Mouse (Mus musculus): ENCODE results near the gene Rps12.
"Not testable (repeated sequence)": the region's sequence is repeated elsewhere in the genome, so short reads cannot be mapped to it uniquely, and the experiment has no call there.

The Rps12 gene

DNA sequence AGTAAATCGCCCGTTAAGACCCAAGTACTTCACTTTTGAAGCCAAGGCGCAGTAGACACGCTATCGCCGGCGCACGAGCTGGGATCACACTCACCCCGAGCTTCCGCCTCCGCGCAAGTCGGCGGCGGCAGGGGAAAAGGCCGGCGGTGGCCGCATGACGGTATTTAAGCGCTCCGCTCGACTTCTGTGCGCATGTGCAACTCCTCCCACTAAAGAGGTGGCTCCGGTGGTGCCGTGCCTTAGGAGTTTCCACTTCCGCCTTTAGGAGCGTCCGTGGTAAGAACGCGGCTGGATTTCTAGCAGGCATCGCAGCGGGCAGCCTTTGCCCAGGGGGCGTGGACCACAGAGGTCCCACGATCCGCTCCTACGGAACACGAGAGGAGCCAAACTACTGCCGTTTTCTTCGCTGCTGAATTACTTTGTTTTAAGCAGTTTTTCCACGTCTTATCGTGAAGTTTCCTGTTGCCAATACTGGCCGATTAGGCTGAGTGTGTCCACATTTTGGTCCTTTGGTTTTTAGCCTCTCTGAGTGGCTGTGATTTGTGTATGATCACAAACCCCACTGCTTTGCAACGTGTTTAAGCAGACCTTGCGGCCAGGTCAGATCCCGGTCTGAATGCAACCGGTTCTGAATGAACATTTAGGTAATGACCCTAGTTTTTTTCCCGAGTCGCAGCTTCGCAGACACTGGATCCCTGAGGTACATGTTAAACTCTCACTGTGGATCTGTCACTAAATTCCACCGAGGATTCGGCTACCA lies at the start of gene Rps12:
Gene Rps12 (minus strand): TSS at position 214 of the 760 bp plus-strand sequence.
- peak; percentile 99 for DNase-seq

DNA sequence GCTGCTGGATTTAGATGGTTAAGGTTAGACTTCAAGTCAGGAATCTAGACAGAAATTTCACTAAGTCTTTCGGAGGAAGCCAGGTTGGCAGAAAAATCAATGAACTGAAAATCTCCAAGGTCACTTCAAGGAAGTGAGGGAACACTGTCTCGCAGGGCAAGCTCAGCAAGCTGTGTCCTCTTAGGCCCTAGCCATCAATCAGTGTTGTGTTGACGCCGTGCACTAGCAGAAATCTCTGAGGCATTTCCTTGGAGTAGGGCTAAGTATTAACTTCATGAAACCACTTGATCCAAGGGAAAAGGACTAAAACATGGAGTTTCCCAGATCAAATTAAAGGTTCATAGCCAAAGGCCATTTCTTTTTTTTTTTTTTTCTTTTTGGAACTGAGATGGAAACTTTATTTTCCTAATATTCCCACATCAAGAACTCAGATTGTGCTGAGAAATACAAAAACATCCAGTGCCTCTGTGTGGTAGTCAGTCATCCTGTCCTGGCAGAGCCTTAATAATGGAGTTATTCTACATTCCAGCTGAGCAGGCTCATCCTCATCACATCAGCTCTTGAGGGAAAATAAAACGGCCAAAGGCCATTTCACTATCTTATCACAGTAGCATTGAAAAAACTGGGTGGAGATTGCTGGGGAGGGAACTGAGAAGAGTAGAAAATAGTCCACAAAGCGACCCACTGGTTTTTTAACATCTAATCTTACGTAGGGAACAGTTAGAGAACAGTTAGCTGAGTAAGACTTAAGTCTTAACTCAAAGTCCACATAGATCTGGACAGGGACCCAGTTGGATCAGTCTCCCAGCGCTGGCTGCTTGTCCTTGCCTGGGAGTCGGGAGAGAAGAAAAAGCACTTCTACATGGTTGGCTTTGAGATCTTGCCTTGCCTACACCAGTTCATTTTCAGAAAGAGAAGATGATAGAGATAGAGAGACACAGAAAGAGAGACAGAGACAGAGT lies 49.2 kb upstream of the Rps12 start:
- DNase-seq = no peak

DNA sequence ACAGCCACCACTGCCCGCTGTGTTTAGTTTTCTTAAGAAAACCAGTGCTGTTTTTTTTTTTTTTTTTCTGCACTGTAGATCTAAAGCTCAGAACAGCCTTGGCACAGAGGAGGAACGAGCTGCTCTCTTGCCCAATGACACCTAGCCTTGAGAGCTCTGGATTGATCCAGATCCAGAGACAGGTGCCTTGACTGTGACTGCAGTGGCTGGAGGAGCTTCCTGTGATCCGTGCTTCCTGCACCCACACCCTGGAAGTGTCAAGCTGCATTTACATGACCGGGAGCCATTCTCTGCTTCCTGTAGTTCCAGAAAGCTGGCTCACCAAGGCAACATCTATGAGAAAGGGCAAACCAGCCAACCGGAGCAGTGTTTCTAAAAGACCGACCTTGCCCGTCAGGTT lies 39.4 kb upstream of the Rps12 start:
- DNase-seq = no peak

DNA sequence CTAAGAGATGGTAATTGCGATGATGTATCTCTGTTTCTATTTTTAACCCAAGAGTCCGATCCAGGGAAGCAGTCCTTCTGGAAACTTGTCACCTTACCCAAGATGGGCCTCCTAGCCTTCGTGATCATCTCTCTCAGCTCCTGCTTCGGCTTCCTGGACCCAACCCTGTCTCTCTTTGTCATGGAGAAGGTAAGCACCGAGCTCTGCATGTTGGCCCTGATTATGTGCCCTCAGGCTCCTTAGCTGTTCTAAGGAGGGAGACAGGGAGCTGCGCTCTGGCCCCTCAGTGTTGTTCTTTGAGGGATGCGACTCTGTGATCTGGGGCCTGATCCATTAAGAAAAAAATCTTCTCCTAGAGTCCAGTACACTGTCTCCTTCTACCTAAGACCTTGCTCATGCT lies 29.2 kb upstream of the Rps12 start:
- no peak for DNase-seq

GRCm38 (mm10) chr10:23815168-23815567 lies 28.1 kb upstream of the Rps12 start:
- DNase-seq = peak; percentile 86

- peak; percentile 11 for DNase-seq
Measured at GRCm38 (mm10) chr10:23812852-23813766, 26.0 kb upstream of the Rps12 start.

GRCm38 (mm10) chr10:23812438-23812759 lies 25.3 kb upstream of the Rps12 start:
- DNase-seq = no peak

DNA sequence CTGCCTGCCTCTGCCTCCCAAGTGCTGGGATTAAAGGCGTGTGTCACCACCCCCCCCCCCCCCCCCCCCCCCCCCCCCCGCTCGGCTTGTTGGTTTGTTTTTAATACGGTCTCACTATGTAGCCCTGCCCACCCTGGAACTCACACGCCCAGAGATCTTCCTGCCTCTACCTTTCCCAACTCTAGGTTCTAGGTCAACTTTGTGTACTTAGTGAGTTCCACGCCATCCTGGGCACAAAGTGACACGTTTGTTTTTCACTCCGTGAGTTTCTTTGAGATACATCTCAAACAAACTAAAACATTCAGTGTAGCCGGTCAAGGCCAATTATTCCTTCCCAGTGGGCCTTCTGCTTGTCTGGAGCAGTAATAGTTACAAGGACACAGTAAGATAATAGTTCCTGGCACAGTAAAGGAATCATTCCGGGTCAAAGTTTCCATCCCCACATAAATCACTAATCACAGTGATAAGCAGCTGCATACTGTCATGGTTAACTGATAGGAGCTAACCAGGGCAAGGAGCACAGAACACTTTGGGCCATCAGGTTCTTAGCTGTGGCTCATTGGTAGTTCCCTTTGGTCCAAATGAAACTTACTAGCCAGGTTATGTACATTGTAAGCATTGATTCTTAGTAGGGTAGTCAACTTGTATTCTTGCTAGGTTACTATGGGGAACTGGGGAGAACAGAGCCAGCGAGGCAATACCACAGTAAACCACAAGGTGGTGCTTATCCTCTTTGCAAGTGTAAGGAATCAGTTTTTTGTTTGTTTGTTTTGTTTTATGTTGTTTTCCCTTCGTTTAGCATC lies 24.8 kb upstream of the Rps12 start:
- DNase-seq = peak; percentile 84

GRCm38 (mm10) chr10:23806201-23806600 lies 19.1 kb upstream of the Rps12 start:
- DNase-seq = no peak

- no peak for DNase-seq
Measured at GRCm38 (mm10) chr10:23804665-23805064, 17.6 kb upstream of the Rps12 start.

- no peak for DNase-seq
Measured at GRCm38 (mm10) chr10:23802911-23803310, 15.8 kb upstream of the Rps12 start.

DNA sequence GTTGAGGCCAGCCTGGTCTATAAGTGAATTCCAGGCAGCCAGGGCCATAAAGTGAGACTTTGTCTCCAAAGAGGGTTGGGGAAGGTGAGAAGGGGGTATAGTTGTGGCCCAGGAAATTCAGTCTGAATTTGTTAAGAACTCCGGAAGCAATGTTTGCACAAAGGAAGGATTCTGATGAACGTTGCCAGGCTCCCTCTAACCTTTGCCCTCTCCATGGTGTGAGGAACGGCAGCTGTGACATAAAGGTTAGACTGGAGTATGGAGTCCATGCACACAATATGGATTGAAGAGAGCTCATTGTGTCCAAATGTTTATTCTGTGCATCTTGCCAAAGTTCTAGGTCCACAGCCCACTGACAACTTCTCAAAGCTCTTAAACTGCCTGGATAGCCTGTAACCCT lies 12.9 kb upstream of the Rps12 start:
- DNase-seq = no peak

GRCm38 (mm10) chr10:23798142-23798541 lies 11.1 kb upstream of the Rps12 start:
- DNase-seq = peak; percentile 48

DNA sequence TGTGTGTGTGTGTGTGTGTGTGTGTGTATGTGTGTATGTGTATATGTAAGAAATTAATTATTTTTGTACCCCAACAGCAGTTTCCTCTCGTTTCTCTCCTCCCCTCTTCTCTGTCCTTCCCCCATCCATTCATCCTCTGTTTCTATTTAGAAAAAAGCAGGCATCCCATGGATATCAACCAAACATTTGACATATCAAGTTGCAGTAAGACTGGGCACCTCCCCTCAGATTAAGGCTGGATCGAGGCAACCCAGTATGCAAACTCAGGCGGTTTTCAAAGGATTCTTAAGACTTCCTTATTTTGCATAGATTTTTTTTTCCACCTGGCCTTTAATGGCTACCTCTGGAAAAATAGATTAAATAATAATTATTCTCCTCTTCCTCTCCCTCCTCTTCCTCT lies 10.5 kb upstream of the Rps12 start:
- DNase-seq = no peak

- DNase-seq = peak; percentile 48
Measured at GRCm38 (mm10) chr10:23796551-23797503, 9.8 kb upstream of the Rps12 start, which contains the start of gene Slc18b1. TSS of gene Slc18b1 (plus strand) at chr10:23796986.

GRCm38 (mm10) chr10:23795871-23796520 lies 8.9 kb upstream of the Rps12 start:
- no peak for DNase-seq

GRCm38 (mm10) chr10:23788056-23788600 lies 1.1 kb upstream of the Rps12 start:
- DNase-seq = no peak

- DNase-seq = not testable (repeated sequence)
Measured at GRCm38 (mm10) chr10:23786631-23787038, 440 bp downstream of the Rps12 start.

GRCm38 (mm10) chr10:23786040-23786439 lies 1.0 kb downstream of the Rps12 start:
- DNase-seq = no peak

DNA sequence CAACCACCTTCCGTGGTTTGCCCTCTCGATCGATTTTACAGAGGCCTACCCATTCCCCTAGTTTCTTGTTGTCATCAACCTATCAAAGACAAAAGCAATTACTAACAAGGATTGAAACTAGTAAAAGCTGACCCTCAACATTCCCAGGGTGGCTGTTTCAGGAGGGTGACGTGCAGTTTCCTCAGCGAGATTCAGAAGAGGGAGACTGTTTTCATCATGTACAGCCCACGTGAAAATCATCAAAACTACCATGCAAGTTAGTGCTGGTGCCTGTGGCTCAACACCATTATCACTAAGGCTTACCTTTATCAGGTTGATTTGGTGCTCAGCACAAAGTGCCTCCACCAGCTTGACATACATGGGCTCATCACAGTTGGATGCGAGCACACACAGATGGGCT lies 1.5 kb downstream of the Rps12 start:
- not testable (repeated sequence) for DNase-seq

Data from lung, postnatal 36 days (tissue).